Mouse (Mus musculus) forebrain, embryonic 16.5 days (tissue): Measurements from ENCODE around the gene Olfr952. TPM values are rescaled to one million over a fixed set of nuclear protein-coding genes. Genes with fewer than 3 reads are reported as not detected.

Source experiments
- ATAC-seq: fragments of 200-750 bp; cut with Nextera tagmentation; 2 replicates; pipeline ENCODE4 v1.8.0; 2017; ENCODE audit warnings: mild to moderate bottlenecking, moderate library complexity
- H3K27ac ChIP-seq: fragments of 300-500 bp; sonication (generic); 2 replicates; pipeline ENCODE4 v1.5.1; 2014; ENCODE audit warnings: low read length, control low read depth
- H3K27me3 ChIP-seq: fragments of 300-500 bp; sonication (generic); replicated peaks from 2 replicates; pipeline ENCODE4 v1.6.1; 2014; ENCODE audit warnings: low read length; ENCODE audit not compliant: control insufficient read depth, insufficient read depth
- H3K36me3 ChIP-seq: fragments of 300-500 bp; sonication (generic); 2 replicates; pipeline ENCODE4 v1.6.1; 2014; ENCODE audit not compliant: control insufficient read depth, insufficient read depth
- H3K4me1 ChIP-seq: fragments of 300-500 bp; sonication (generic); replicated peaks from 2 replicates; pipeline ENCODE4 v1.6.1; 2014; ENCODE audit warnings: low read length; ENCODE audit not compliant: control insufficient read depth, insufficient read depth
- H3K4me2 ChIP-seq: fragments of 300-500 bp; sonication (generic); 2 replicates; pipeline ENCODE4 v1.6.1; 2014; ENCODE audit warnings: mild to moderate bottlenecking, low read length, control low read depth
- H3K4me3 ChIP-seq: fragments of 300-500 bp; sonication (generic); replicated peaks from 2 replicates; pipeline ENCODE4 v1.5.1; 2014; ENCODE audit warnings: mild to moderate bottlenecking, low read length, control low read depth
- H3K9ac ChIP-seq: fragments of 300-500 bp; sonication (generic); replicated peaks from 2 replicates; pipeline ENCODE4 v1.6.1; 2014; ENCODE audit warnings: low read depth, low read length, control low read depth
- H3K9me3 ChIP-seq: fragments of 300-500 bp; sonication (generic); 2 replicates; pipeline ENCODE4 v1.6.1; 2016; ENCODE audit warnings: low read length; ENCODE audit not compliant: control insufficient read depth
- WGBS: fragments of 180-500 bp; shearing (Covaris S2); extraction: QIAGEN DNeasy Blood & Tissue Kit; methylation state at CpG from one replicate; pipeline ENCODE4 v1.1.7; 2014; 5-methylcytosine and 5-hydroxymethylcytosine counted together
- polyA plus RNA-seq: library from polyadenylated mRNA; unstranded; fragments of >200 nt; fragmentation: Nextera tagmentation; extraction: Ambion mirVana; gene quantifications from 2 replicates; pipeline ENCODE4 v1.2.1, GENCODE M21; 2015

The Olfr952 gene
- not detected in 2 replicates for polyA plus RNA-seq

- Histone ChIP-seq H3K9ac (no peak within 1 kb of the TSS), H3K4me1 (no peaks in the 10 kb centered on the region), H3K4me3 (no peak within 1 kb of the TSS), H3K4me2 (no peak within 1 kb of the TSS), H3K36me3 (no peaks in the 10 kb centered on the region), H3K27me3 (no peaks in the 10 kb centered on the region), H3K9me3 (no peaks in the 10 kb centered on the region), H3K27ac (no peak within 1 kb of the TSS)
- ATAC-seq, result no peak
These were observed at the start of gene Olfr952 for GRCm38 (mm10) chr9:39427048-39427447. Gene Olfr952 (minus strand): TSS chr9:39427148.

- H3K4me1 ChIP-seq, result no peaks in the 10 kb centered on the region
- H3K36me3 ChIP-seq, result no peaks in the 10 kb centered on the region
- no peak within 1 kb of the TSS for H3K9ac ChIP-seq
- 37% methylated on average over 1 of the region's 1 CpGs for WGBS
- ATAC-seq, result no peak
- no peak within 1 kb of the TSS for H3K4me2 ChIP-seq
- H3K27ac ChIP-seq, result no peak within 1 kb of the TSS
- no peak within 1 kb of the TSS for H3K4me3 ChIP-seq
- no peaks in the 10 kb centered on the region for H3K9me3 ChIP-seq
- no peaks in the 10 kb centered on the region for H3K27me3 ChIP-seq
These were observed 44.9 kb upstream of the Olfr952 start, which contains the start of gene Olfr955 for GRCm38 (mm10) chr9:39471844-39472243. Gene Olfr955 (minus strand): TSS chr9:39471944.

- no peaks in the 10 kb centered on the region for H3K9me3 ChIP-seq
- no peak within 1 kb of the TSS for H3K27ac ChIP-seq
- H3K4me3 ChIP-seq, result no peak within 1 kb of the TSS
- 86% methylated on average over 6 of the region's 6 CpGs for WGBS
- no peak for ATAC-seq
- no peak within 1 kb of the TSS for H3K4me2 ChIP-seq
- H3K36me3 ChIP-seq, result no peaks in the 10 kb centered on the region
- H3K9ac ChIP-seq, result no peak within 1 kb of the TSS
- H3K4me1 ChIP-seq, result no peaks in the 10 kb centered on the region
- H3K27me3 ChIP-seq, result no peaks in the 10 kb centered on the region
These were observed 29.5 kb upstream of the Olfr952 start, which contains the start of gene Olfr954 for GRCm38 (mm10) chr9:39456401-39456800. Gene Olfr954 (plus strand): TSS chr9:39456701.

- Histone ChIP-seq H3K4me1 (no peaks in the 10 kb centered on the region), H3K27me3 (no peaks in the 10 kb centered on the region), H3K27ac (no peak within 1 kb of the TSS), H3K4me2 (no peak within 1 kb of the TSS), H3K36me3 (no peaks in the 10 kb centered on the region), H3K4me3 (no peak within 1 kb of the TSS), H3K9me3 (no peaks in the 10 kb centered on the region), H3K9ac (no peak within 1 kb of the TSS)
- no peak for ATAC-seq
- 97% methylated on average over 2 of the region's 2 CpGs for WGBS
These were observed 39.8 kb downstream of the Olfr952 start, which contains the start of gene Olfr951 for GRCm38 (mm10) chr9:39387110-39387509. Gene Olfr951 (plus strand): TSS chr9:39387410.

Other genes starting within 250 kb of the Olfr952 start
- not detected in 2 replicates for gene Olfr944, start 225.2 kb downstream of the Olfr952 start, polyA plus RNA-seq
- gene Olfr1537, start 177.2 kb downstream of the Olfr952 start, polyA plus RNA-seq, result not detected in 2 replicates
- not detected in 2 replicates for gene Olfr945, start 150.3 kb downstream of the Olfr952 start, polyA plus RNA-seq
- not detected in 2 replicates for gene Olfr948, start 101.1 kb downstream of the Olfr952 start, polyA plus RNA-seq
- gene Olfr951, start 39.7 kb downstream of the Olfr952 start, polyA plus RNA-seq, result not detected in 2 replicates
- gene Olfr954, start 29.6 kb upstream of the Olfr952 start, polyA plus RNA-seq, result not detected in 2 replicates
- gene Olfr955, start 44.8 kb upstream of the Olfr952 start, polyA plus RNA-seq, result not detected in 2 replicates
- not detected in 2 replicates for gene Olfr44, start 66.8 kb upstream of the Olfr952 start, polyA plus RNA-seq
- gene Olfr957, start 88.7 kb upstream of the Olfr952 start, polyA plus RNA-seq, result not detected in 2 replicates
- not detected in 2 replicates for gene Olfr958, start 126.9 kb upstream of the Olfr952 start, polyA plus RNA-seq
- gene Olfr959, start 148.4 kb upstream of the Olfr952 start, polyA plus RNA-seq, result not detected in 2 replicates
- gene AW551984, start 177.3 kb upstream of the Olfr952 start, polyA plus RNA-seq, result 36.8 and 73.0 TPM in 2 replicates
- not detected in 2 replicates for gene Olfr148, start 183.5 kb upstream of the Olfr952 start, polyA plus RNA-seq
- gene Olfr960, start 194.2 kb upstream of the Olfr952 start, polyA plus RNA-seq, result not detected in 2 replicates
- not detected in 2 replicates for gene Olfr961, start 217.9 kb upstream of the Olfr952 start, polyA plus RNA-seq
- gene Olfr963, start 240.1 kb upstream of the Olfr952 start, polyA plus RNA-seq, result not detected in 2 replicates